In the genomic region with DNA sequence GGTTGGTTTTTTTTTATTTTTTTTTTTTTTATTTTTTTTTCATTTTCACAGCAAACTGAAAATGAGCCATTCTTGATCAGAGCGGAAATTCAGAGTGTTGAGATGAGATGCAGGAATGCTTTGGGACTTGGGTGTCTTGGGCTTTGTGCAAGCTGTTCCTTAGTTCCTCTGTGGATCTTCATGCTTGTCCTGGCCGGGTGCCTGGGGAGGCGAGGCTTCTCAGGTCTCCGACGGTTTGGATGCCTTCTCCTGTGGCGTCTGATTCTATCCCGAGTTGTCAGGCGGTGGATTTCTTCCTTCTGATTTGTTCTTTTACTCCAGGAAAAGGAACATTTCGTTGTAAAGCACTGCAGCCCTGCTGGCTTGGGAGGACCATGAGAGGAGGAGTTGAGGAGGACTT, we compare ENCODE assay signal across 16 mouse cellular contexts. TPM values are rescaled to one million over a fixed set of nuclear protein-coding genes. Genes with fewer than 3 reads are reported as not detected.
DNase-seq lines count a peak whose midpoint lies in the region; ATAC-seq lines count a peak whose summit lies in the region.
"Had no signal": no experiment of that assay in that cellular context is flagged by ENCODE, and none has a peak within 500 bp of the region (broad histone marks: within the 10 kb centered on the region; RNA-seq: fewer than 3 reads in every experiment).

No protein-coding gene starts in this region.

- H3K4me3 ChIP-seq in heart, embryonic 14.5 days (ENCODE audit: control insufficient read depth in 1 of 2, insufficient read depth in 1 of 2, low read depth in 1 of 2, low read length in 2 of 2) = no peak overlapping the region
- no peak overlapping the region for H3K4me3 ChIP-seq in heart, embryonic 12.5 days
- no peak overlapping the region for H3K4me3 ChIP-seq in liver, embryonic 11.5 days (ENCODE audit: low read depth, low read length)
- H3K4me3 ChIP-seq: layer of hippocampus, adult 2 months; limb, embryonic 12.5 days; midbrain, embryonic 10.5 days had no signal

- intact Hi-C loops in heart, postnatal 10 days (cut with DNase I) = no loop called here

- peak overlapping the region; percentile 3; the same call in 1 of the 2 replicates for H3K4me2 ChIP-seq in heart, embryonic 14.5 days (ENCODE audit: low read length)
- no peak overlapping the region for H3K4me2 ChIP-seq in heart, embryonic 12.5 days
- H3K4me2 ChIP-seq in liver, embryonic 11.5 days = no peak overlapping the region
- H3K4me2 ChIP-seq: hindbrain, embryonic 14.5 days; limb, embryonic 12.5 days had no signal

- no peaks in the 10 kb centered on the region for H3K36me3 ChIP-seq in heart, embryonic 14.5 days (ENCODE audit: control insufficient read depth, insufficient read depth, low read length)
- H3K36me3 ChIP-seq in heart, embryonic 12.5 days = no peaks in the 10 kb centered on the region
- H3K36me3 ChIP-seq in liver, embryonic 11.5 days (ENCODE audit: control insufficient read depth, insufficient read depth, low read length) = no peaks in the 10 kb centered on the region
- H3K36me3 ChIP-seq: limb, embryonic 12.5 days; midbrain, embryonic 10.5 days had no signal

- DNase-seq in cerebellum, postnatal 14 days = peak; percentile 19 to 27
- no peak for DNase-seq in cerebellum, adult 18-20 months
- DNase-seq in lung, postnatal 10 days = peak; percentile 32
- no peak for DNase-seq in lung, postnatal 36 days
- DNase-seq in heart, postnatal 10 days = peak; percentile 31 to 41
- DNase-seq in liver, embryonic 11.5 days (ENCODE audit: low spot score) = no peak
- DNase-seq: adrenal gland, postnatal 14 days; kidney, adult 18-20 months; lung, adult 2 months; spleen, adult 18-20 months had no signal

- H3K4me1 ChIP-seq in heart, embryonic 14.5 days (ENCODE audit: control insufficient read depth in 2 of 2, insufficient read depth in 2 of 2, low read length in 2 of 2) = peaks cover 9 to 13% of the 10 kb centered on the region in 2 experiments
- H3K4me1 ChIP-seq in heart, embryonic 12.5 days (replicated peaks) = peaks cover 16% of the 10 kb centered on the region
- H3K4me1 ChIP-seq in liver, embryonic 11.5 days (replicated peaks; ENCODE audit: control insufficient read depth, insufficient read depth, low read length) = no peaks in the 10 kb centered on the region

- H3K9ac ChIP-seq in heart, embryonic 14.5 days (ENCODE audit: low read length) = no peak overlapping the region
- H3K9ac ChIP-seq in heart, embryonic 12.5 days = no peak overlapping the region
- no peak overlapping the region for H3K9ac ChIP-seq in liver, embryonic 11.5 days (ENCODE audit: low read depth, low read length)
- H3K9ac ChIP-seq: hindbrain, embryonic 14.5 days; limb, embryonic 12.5 days had no signal

- H3K27me3 ChIP-seq in heart, embryonic 14.5 days (ENCODE audit: control insufficient read depth, insufficient read depth, low read length) = no peaks in the 10 kb centered on the region
- H3K27me3 ChIP-seq in heart, embryonic 12.5 days (replicated peaks) = no peaks in the 10 kb centered on the region
- H3K27me3 ChIP-seq in liver, embryonic 11.5 days (replicated peaks; ENCODE audit: control insufficient read depth, insufficient read depth, low read length) = no peaks in the 10 kb centered on the region
- H3K27me3 ChIP-seq: limb, embryonic 12.5 days had no signal

- H3K9me3 ChIP-seq in heart, embryonic 14.5 days (ENCODE audit: control insufficient read depth, low read length) = no peaks in the 10 kb centered on the region
- no peaks in the 10 kb centered on the region for H3K9me3 ChIP-seq in heart, embryonic 12.5 days (replicated peaks)
- no peaks in the 10 kb centered on the region for H3K9me3 ChIP-seq in liver, embryonic 11.5 days (ENCODE audit: control insufficient read depth, low read length)
- H3K9me3 ChIP-seq: limb, embryonic 12.5 days; midbrain, embryonic 10.5 days had no signal

- WGBS in heart, embryonic 14.5 days = 54% methylated on average over 9 of the region's 9 CpGs
- WGBS in heart, embryonic 12.5 days = 66% methylated on average over 9 of the region's 9 CpGs
- 80% methylated on average over 9 of the region's 9 CpGs for WGBS in liver, embryonic 11.5 days

- ATAC-seq in heart, embryonic 14.5 days (ENCODE audit: insufficient number of reproducible peaks, insufficient read depth, low FRiP score, low read depth) = no peak
- ATAC-seq in heart, embryonic 12.5 days (ENCODE audit: insufficient number of reproducible peaks, low FRiP score) = no peak
- ATAC-seq in liver, embryonic 11.5 days (replicated peaks; ENCODE audit: low FRiP score) = no peak

- no peak overlapping the region for H3K27ac ChIP-seq in heart, embryonic 14.5 days (replicated peaks in 1 of 2; ENCODE audit: control insufficient read depth in 1 of 2, insufficient read depth in 1 of 2, low read depth in 2 of 2, low read length in 2 of 2)
- no peak overlapping the region for H3K27ac ChIP-seq in heart, embryonic 12.5 days (ENCODE audit: poor library complexity, severe bottlenecking)
- no peak overlapping the region for H3K27ac ChIP-seq in liver, embryonic 11.5 days (ENCODE audit: low read depth, low read length)
- H3K27ac ChIP-seq: hindbrain, embryonic 14.5 days; layer of hippocampus, adult 2 months; limb, embryonic 12.5 days; midbrain, embryonic 10.5 days had no signal

RNA-seq across cellular contexts. Expression of a gene that starts 51.7 kb away (rescaled TPM):
- 7.5 and 8.1 TPM in 2 replicates for polyA plus RNA-seq in heart, embryonic 14.5 days (2014; fragmentation: Nextera tagmentation; extraction: Ambion mirVana)
- 3.9 and 4.0 TPM in 2 replicates for polyA plus RNA-seq in heart, embryonic 12.5 days (2016; fragmentation: Nextera tagmentation; extraction: Ambion mirVana)
- 1 to 10 TPM; 5.2 to 5.4 TPM for total RNA-seq in heart, postnatal 10 days (2021)
- 5.9 and 6.5 TPM in 2 replicates for polyA plus RNA-seq in liver, embryonic 11.5 days (2014; fragmentation: Nextera tagmentation; extraction: Ambion mirVana)

Comparison
In these comparisons a context has a peak if more than half of its experiments do, and no peak if none do; other contexts are left out.
1. DNase-seq: peak in cerebellum, postnatal 14 days (2 of 2), lung, postnatal 10 days (single experiment) and heart, postnatal 10 days (2 of 2); none in cerebellum, adult 18-20 months (0 of 2), lung, postnatal 36 days (single experiment) and liver, embryonic 11.5 days (single experiment).